Mouse (Mus musculus) lung, postnatal 14 days (tissue): ENCODE data around the gene Grsf1.

Experiments
- DNase-seq: peaks from one replicate; pipeline ENCODE4 v3.0.0; 2021

Grsf1 gene

DNA sequence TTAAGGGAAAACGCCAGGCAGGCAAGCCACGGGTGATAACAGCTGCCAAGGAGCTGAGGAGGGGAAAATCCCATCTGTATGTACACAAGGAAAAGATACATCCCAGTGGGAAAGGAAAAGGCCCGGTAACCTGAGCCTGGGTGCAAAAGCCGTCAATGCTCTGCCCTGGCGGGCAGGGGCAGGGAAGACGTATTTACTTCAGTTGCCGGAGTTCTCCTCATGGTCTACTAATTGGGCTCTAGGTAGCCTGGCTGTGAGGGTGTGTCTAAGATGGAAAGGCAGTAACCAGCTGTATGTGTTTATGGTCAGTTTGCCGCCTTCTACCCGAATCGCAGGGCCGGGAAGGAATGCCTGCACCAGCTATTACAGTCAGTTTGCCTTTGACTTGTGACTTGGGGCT is 46.8 kb downstream of the Grsf1 start:
- DNase-seq = no peak

DNA sequence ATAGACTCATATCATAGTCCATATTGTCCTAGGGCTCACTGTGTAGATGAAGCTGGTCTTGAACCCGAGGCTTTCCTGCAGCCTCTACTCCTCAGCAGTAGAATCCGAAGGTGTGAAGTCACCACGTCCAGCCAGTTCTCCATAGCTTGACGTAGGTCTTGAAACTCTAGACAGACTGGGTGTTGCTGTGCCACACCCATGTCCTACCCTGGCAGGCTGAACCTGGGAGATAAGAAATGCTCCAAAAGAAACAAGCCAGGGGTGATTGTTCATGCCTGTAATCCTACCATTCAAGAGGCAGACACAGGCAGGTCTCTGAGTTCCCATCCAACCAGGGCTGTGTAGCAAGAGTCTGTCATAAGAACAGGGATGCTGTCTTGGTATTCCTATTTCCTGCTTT is 48.4 kb downstream of the Grsf1 start:
- DNase-seq = no peak

DNA sequence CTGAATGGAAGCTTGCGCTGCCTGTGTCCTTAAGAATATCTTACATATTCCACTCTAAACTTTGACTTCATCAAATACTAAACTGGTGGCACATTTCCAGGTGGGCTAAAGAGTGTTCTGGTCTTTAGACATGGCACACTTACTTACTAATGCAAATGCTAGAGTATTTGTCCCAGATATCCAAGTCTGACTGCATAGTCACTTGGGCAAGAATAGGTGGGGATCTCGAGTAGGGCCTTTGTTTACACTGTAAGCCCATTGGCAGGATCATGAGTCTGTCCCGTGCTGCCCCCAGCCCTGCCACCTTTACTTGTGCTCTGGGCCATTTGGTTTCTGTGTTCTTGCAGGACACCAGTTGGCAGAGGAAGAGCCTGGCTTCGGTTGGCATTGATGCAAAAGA is 59.0 kb downstream of the Grsf1 start:
- DNase-seq = no peak

DNA sequence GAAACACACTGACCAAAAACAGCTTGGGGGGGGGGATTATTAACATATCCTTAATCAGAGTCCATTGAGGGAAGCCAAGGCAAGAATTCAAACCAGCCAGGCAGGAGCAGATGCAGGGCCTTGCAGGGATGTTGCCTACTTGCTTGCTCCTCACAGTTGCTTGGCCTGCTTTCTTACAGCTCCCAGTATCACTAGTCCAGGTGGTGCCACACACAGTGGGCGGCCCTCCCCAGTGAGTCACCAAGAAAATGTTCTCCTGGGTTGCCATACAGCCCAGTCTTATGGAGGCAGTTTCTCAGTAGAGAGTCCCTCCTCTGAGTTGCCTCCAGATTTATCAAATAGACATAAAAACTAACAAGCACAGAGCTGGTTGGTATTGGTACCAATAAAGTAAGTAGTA is 61.8 kb downstream of the Grsf1 start:
- no peak for DNase-seq
